Mouse (Mus musculus): ENCODE results near the gene Dnaic1.

Dnaic1 gene

DNA sequence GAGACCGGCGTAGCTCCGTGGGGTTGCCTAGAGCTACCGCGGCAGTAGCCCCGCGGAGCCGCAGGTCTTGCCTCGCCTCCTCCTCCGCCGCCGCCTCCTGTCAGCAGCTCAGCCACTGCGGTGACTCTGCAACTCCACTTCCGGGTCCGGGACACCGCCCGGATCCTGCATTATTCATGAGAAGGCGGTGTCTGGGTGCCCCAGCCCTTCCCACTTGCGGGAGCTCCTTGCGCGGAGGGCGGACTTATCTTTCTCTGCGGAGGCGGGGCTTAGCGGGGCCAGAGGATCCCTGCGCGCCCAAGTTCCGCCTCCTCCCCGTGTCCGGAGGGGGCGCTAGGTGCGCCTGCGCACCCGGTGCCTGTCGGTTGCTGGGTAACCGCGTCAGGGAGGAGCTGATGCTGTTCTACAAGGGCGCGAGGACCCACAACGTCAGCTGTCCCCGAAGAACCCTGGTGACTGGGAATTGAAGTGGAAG is at the start of gene Dnaic1, which contains the start of gene Fam219a:
TSS of gene Dnaic1 (plus strand) at position 365 of the 475 bp plus-strand sequence.
TSS of gene Fam219a (minus strand) at position 128 of the 475 bp plus-strand sequence.
- DNase-seq (ENCODE audit: low spot score): peak; percentile 98

DNA sequence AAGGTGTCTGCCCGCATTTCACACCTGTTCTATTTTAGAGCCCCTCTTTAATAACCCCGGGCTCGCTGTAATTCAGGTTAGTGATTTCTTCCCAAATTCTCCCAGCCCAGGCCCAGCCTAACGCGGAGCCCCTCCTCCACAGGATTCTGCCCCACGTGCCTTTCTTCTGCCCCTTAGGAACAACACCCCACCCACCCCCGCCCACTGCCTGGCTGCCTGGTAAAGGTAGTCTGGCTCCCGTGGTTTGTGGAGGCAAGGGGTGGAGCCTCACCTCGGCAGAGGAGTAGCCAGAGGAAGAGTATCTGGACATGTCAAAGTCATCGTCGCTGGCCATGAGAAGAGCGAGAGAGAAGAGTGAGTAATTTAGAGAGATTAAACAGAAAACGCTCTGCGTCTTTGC is 48.9 kb upstream of the Dnaic1 start:
- DNase-seq (ENCODE audit: low spot score): no peak

DNA sequence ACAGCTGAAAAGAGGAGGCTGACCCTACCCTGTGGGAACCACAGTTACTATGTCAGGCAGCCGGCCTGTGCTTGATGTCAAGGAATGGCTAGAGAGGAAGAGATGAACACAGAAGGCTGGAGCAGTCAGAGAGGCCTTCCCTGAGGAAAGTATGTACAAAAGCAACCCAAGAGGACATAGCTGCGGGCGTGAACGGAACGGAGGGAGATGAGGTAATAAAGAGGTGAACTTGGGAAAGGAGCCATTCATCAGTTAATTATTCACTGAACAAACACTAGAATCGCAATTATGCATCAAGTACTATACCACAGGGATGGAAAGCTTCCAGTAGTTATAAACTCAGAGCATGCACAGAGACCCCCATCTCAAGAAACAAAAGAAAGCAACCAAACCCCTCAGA is 47.4 kb upstream of the Dnaic1 start:
- no peak for DNase-seq (ENCODE audit: low spot score)

- no peak for DNase-seq (ENCODE audit: low spot score)
Measured at GRCm38 (mm10) chr4:41522788-41523187, 46.8 kb upstream of the Dnaic1 start.

GRCm38 (mm10) chr4:41523839-41524238 is 45.7 kb upstream of the Dnaic1 start:
- DNase-seq (ENCODE audit: low spot score): no peak

DNA sequence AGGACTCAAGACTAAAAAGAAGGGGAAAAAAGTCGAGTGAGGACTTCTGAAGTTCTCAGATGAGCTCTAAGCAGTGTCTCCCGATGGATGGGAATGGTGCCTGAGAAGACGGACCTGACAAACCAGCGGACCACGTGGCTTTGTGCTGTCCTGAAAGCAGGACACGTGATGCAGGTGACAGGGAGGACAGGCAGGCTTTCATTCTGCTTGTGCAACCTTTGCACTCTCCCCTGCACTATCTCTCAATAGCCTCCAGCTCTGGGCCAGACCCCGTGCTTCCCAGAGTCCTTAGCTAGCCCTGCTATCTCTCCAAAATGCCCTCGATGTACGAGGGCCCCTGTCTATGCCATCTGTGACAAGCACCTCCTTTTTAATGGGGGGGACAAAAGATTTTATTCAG is 44.7 kb upstream of the Dnaic1 start:
- peak; percentile 76 for DNase-seq (ENCODE audit: low spot score)

GRCm38 (mm10) chr4:41526553-41526952 is 43.0 kb upstream of the Dnaic1 start:
- no peak for DNase-seq (ENCODE audit: low spot score)

DNA sequence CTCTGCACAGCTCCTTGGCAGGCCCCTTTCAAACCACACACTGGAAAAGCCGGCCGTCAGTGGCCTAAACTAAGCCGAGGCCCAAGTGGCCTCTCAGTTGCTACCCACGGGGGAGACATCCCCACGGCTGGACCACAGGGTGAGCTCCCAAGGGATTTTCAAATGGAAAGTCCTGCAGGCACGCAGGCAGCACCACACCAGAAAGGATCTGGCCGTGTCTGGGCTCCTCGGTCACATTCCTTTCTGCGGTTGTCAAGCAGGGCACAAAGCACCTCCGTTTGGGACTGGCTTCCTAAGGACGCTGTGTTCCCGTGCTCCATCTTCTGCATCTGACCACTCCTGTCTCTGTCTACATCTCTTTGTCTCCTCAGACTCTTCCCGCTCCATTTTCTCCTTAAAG is 42.5 kb upstream of the Dnaic1 start:
- DNase-seq (ENCODE audit: low spot score): no peak

GRCm38 (mm10) chr4:41527996-41528395 is 41.6 kb upstream of the Dnaic1 start:
- DNase-seq (ENCODE audit: low spot score): no peak

GRCm38 (mm10) chr4:41532420-41532819 is 37.2 kb upstream of the Dnaic1 start:
- no peak for DNase-seq (ENCODE audit: low spot score)

DNA sequence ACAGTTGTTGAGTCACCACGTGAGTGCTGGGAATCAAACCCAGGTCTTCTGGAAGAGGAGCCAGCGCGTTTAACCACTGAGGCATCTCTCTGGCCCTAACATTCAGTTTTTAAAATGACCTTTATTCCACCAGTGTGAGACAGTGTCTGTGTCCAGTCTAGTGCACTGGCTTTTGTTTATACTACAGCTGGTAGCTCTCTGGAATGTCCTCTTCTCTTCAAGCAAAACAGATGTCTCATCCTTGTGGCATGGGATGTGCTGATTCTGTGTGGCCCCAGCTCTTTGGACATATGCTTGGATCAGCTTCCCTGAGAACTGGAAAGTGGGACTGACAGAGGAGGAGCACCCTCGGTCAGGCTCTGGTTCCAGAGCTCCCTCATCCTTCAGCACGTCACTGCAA is 34.7 kb upstream of the Dnaic1 start:
- DNase-seq (ENCODE audit: low spot score): no peak

DNA sequence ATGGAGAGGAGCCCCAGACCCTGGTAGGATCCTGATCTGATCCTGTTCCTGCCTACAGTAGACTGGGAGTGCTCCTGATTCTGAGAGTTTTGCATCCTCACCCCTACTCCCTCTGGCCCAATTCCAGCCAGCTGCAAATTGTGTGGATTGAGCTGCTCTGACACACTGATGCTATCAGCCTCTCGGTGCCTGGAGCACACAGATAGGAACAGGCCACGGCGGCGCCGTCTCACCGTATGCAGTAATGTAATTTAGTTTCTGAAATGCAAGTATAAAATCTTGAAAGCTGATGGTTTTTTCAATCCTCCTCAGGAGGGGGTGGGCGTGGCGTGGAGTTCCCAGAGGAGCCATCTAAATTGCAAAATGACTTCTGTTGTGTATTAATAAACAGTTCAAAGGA is 27.4 kb upstream of the Dnaic1 start:
- no peak for DNase-seq (ENCODE audit: low spot score)

DNA sequence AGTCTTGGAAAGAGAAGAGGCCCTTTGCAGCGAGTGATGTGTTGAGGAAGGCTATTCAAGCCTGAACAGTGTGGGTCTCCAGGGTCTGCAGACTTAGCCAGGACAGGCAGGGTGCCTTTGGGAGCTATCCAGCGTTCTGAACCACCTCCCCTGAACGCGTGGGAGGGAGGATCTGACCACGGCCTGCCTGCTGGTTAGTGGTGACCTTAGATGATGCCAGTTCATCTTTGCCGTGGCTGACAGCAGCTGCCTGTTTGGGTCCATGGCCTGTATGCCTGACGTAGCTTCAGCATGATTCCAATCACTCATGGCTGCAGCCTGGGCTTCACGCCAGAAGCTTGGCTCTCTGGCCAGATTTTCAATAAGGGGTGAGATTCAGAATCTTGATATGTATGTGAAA is 23.6 kb upstream of the Dnaic1 start:
- DNase-seq (ENCODE audit: low spot score): peak; percentile 51

GRCm38 (mm10) chr4:41547086-41547485 is 22.5 kb upstream of the Dnaic1 start:
- DNase-seq (ENCODE audit: low spot score): no peak

DNA sequence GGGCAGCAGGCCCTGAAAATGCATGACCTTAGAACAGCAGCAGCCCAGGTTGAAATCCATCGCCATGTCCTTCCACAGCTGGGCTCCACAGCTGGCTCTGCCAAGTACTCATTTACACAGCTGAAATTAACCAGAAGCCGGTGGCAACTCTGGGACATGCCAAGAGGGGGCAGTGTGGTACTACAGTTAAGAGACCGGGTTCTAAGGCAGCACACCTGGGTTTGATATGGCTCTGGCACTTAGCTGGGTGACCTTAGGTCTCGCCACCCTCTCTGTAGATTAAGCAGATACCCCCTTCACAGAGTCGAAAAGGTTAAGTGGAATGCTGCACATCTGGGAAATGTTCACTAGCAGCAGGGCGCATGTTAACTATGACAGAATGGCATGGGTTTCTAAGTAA is 17.0 kb upstream of the Dnaic1 start:
- peak; percentile 62 for DNase-seq (ENCODE audit: low spot score)

GRCm38 (mm10) chr4:41553116-41553515 is 16.5 kb upstream of the Dnaic1 start:
- no peak for DNase-seq (ENCODE audit: low spot score)

GRCm38 (mm10) chr4:41554994-41555663 is 14.4 kb upstream of the Dnaic1 start:
- no peak for DNase-seq (ENCODE audit: low spot score)

- DNase-seq (ENCODE audit: low spot score): no peak
Measured at GRCm38 (mm10) chr4:41556311-41556953, 13.1 kb upstream of the Dnaic1 start.

DNA sequence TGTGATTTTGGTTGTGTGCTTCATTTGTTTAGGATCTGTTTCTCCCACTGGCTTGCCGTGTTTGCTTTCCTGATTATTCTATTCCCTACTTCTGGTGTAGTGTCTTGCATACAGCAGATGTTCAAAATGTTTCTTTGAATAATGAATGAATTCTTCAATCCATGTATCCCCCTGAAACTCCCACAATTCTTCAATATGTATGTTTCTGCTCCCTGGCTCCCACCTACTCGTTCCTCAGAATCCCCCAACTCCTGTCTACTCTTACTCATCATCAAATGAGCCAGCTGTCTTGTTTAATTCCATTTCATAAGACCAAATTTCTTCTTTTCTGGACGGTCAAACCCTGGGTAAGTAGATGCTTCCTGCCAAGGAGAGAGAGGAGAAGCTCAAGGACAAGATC is 12.5 kb upstream of the Dnaic1 start:
- DNase-seq (ENCODE audit: low spot score): no peak

DNA sequence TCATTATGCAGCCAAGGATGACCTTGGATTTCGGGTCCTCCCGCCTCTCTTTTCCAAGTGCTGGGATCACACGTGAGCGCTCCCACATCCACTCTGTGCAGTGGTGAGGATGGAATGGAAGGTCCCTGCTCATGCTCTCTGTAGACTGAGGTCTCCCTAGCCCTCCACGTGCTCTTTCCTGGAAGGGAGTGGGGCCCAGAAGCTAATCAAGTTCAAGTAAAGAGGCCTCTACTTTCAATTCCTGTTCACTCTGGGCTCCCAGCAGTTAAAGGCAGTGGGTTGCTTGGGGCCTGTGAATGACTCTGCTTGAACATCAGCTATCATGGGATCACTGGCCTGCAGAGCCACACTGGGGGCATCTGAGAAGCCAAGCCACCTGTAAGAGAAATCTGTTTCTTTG is 6.3 kb upstream of the Dnaic1 start:
- DNase-seq (ENCODE audit: low spot score): no peak

DNA sequence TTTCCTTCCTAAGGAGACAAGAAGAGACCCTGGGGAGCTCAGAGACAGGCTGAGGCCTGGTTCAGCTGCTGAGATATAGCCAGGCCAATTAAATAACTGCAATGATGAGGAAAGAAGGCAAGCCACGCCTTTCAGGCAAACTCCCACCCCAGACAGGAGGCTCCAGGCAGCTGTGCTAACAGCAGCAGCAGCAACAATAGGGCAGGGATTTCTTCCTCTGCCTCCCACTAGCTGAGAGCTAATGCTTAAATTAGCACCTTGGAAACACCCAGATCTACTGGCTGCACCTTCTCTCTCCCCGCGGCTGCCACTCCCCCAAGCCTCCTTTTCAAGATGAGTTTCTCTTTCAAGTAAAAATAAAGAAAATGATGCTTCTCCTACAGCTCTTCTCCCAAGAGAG is 3.5 kb upstream of the Dnaic1 start:
- no peak for DNase-seq (ENCODE audit: low spot score)

- no peak for DNase-seq (ENCODE audit: low spot score)
Measured at GRCm38 (mm10) chr4:41568239-41568638, 1.3 kb upstream of the Dnaic1 start.

GRCm38 (mm10) chr4:41568682-41569410 is 729 bp upstream of the Dnaic1 start:
- peak; percentile 13 for DNase-seq (ENCODE audit: low spot score)
